Mouse (Mus musculus) ES-Bruce4 (cell line): ENCODE measurements around the gene Rnf5. TPM values are rescaled to one million over a fixed set of nuclear protein-coding genes. Genes with fewer than 3 reads are reported as not detected.
A peak's percentile ranks its signal among the peaks of the same experiment; 100 is the strongest.

Source experiments
- H3K27ac ChIP-seq: 2 replicates; pipeline ENCODE4 v1.5.1; 2012; ENCODE audit warnings: low read length, inconsistent platforms; ENCODE audit not compliant: insufficient read depth
- H3K27me3 ChIP-seq: 2 replicates; pipeline ENCODE4 v1.6.1; 2012; ENCODE audit warnings: mild to moderate bottlenecking, low read length, inconsistent platforms; ENCODE audit not compliant: control insufficient read depth, poor library complexity, insufficient read depth, severe bottlenecking
- H3K36me3 ChIP-seq: 2 replicates; pipeline ENCODE4 v1.6.1; 2012; ENCODE audit warnings: inconsistent platforms, mild to moderate bottlenecking, low read length, moderate library complexity; ENCODE audit not compliant: control insufficient read depth, poor library complexity, insufficient read depth, severe bottlenecking
- H3K4me1 ChIP-seq: one replicate; pipeline ENCODE4 v1.8.1; 2011; ENCODE audit warnings: low read length; ENCODE audit not compliant: control insufficient read depth, insufficient read depth
- H3K4me3 ChIP-seq: 2 replicates; pipeline ENCODE4 v1.5.1; 2011; ENCODE audit warnings: low read depth, mild to moderate bottlenecking, low read length
- H3K9ac ChIP-seq: 2 replicates; pipeline ENCODE4 v1.6.1; 2012; ENCODE audit warnings: low read depth, mild to moderate bottlenecking, inconsistent platforms; ENCODE audit not compliant: poor library complexity, severe bottlenecking
- H3K9me3 ChIP-seq: replicated peaks from 2 replicates; pipeline ENCODE4 v1.6.1; 2012; ENCODE audit warnings: mild to moderate bottlenecking, low read length, inconsistent platforms; ENCODE audit not compliant: control insufficient read depth, poor library complexity, insufficient read depth, severe bottlenecking
- CTCF ChIP-seq: IDR thresholded peaks from one replicate; pipeline ENCODE4 v1.8.1; 2011; ENCODE audit warnings: low read depth, low read length
- EP300 ChIP-seq: IDR thresholded peaks from 2 replicates; pipeline ENCODE4 v1.6.1; 2011; ENCODE audit warnings: low read depth, low read length; ENCODE audit not compliant: insufficient read depth
- POLR2A ChIP-seq: IDR thresholded peaks from one replicate; pipeline ENCODE4 v1.8.1; 2011; ENCODE audit warnings: low read length; ENCODE audit not compliant: insufficient read depth
- polyA plus RNA-seq: library from polyadenylated mRNA; stranded (reverse); fragments of >200 nt; gene quantifications from 2 replicates; pipeline ENCODE4 v1.2.4, GENCODE M21; 2011; ENCODE audit warnings: low read depth; ENCODE audit not compliant: missing spikeins, insufficient read depth, insufficient read length

Gene Rnf5
- polyA plus RNA-seq, 1 experiment, result 75.9 TPM

DNA sequence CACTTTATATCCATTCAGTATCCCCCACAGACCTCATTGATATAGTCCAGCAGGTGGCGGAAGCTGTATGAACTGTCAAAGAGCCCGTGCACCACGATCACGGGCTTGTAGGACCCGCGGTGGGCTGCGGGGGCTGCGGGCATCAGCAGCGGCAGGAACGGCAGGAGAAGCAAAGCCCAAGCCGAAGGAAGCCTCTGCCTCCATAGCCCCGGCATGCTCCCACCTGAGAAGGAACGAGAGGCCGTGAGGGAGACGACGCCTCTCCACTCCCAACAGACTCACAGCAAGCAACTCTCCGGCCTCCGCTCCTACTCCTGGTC is 23.2 kb upstream of the Rnf5 start:
- Histone ChIP-seq H3K27me3 (peaks cover 4% of the 10 kb centered on the region; the same call in 1 of the 2 replicates), H3K9ac (peak overlapping the region; percentile 73), H3K9me3 (no peaks in the 10 kb centered on the region), H3K4me3 (peak overlapping the region; percentile 85), H3K27ac (no peak overlapping the region), H3K4me1 (peaks cover 1% of the 10 kb centered on the region), H3K36me3 (no peaks in the 10 kb centered on the region)
- TF ChIP-seq CTCF (no peak), POLR2A (no peak), EP300 (no peak)

- TF ChIP-seq POLR2A, result no peak
- H3K4me1 ChIP-seq, result peaks cover 1% of the 10 kb centered on the region
- no peaks in the 10 kb centered on the region for H3K9me3 ChIP-seq
- H3K9ac ChIP-seq, result peak overlapping the region; percentile 73
- peaks cover 4% of the 10 kb centered on the region; the same call in 1 of the 2 replicates for H3K27me3 ChIP-seq
- H3K36me3 ChIP-seq, result no peaks in the 10 kb centered on the region
- H3K27ac ChIP-seq, result no peak overlapping the region
- peak overlapping the region; percentile 85 for H3K4me3 ChIP-seq
Measured at GRCm38 (mm10) chr17:34626062-34626772, 22.7 kb upstream of the Rnf5 start.

DNA sequence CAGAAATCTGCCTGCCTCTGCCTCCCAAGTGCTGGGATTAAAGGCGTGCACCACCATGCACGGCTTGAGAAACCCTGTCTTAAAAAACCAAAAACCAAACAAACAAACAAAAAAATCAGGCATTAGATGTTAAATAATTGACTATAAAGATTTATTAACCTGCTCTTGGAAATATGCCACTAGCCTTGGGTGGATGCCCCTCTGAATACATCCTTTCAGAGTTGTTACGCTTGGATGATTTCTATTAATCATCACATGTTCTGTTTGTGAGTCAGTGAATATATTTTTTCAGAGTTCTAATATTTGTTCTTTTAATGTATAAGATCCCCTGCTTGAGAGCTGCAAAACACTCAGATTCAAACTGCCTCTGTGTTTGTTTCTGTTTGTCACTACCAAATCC is 21.5 kb upstream of the Rnf5 start:
- Histone ChIP-seq H3K9ac (no peak overlapping the region), H3K36me3 (no peaks in the 10 kb centered on the region), H3K4me1 (peaks cover 1% of the 10 kb centered on the region), H3K27me3 (no peaks in the 10 kb centered on the region), H3K4me3 (no peak overlapping the region), H3K27ac (no peak overlapping the region), H3K9me3 (no peaks in the 10 kb centered on the region)
- no peak for TF ChIP-seq POLR2A
- TF ChIP-seq CTCF, result no peak

GRCm38 (mm10) chr17:34623161-34623560 is 19.7 kb upstream of the Rnf5 start:
- Histone ChIP-seq H3K9ac (no peak overlapping the region), H3K4me3 (no peak overlapping the region), H3K4me1 (peaks cover 1% of the 10 kb centered on the region), H3K27me3 (no peaks in the 10 kb centered on the region), H3K27ac (no peak overlapping the region), H3K9me3 (no peaks in the 10 kb centered on the region), H3K36me3 (no peaks in the 10 kb centered on the region)
- TF ChIP-seq EP300, result no peak
- peak; percentile 32 for TF ChIP-seq CTCF

GRCm38 (mm10) chr17:34621006-34621405 is 17.5 kb upstream of the Rnf5 start:
- no peak for TF ChIP-seq POLR2A
- no peak for TF ChIP-seq EP300
- TF ChIP-seq CTCF, result no peak
- H3K4me1 ChIP-seq, result peaks cover 1% of the 10 kb centered on the region
- H3K9me3 ChIP-seq, result no peaks in the 10 kb centered on the region
- no peak overlapping the region for H3K27ac ChIP-seq
- H3K36me3 ChIP-seq, result no peaks in the 10 kb centered on the region
- no peak overlapping the region for H3K4me3 ChIP-seq
- H3K27me3 ChIP-seq, result no peaks in the 10 kb centered on the region
- H3K9ac ChIP-seq, result no peak overlapping the region

GRCm38 (mm10) chr17:34618999-34619398 is 15.5 kb upstream of the Rnf5 start:
- no peaks in the 10 kb centered on the region for H3K36me3 ChIP-seq
- TF ChIP-seq POLR2A (no peak), CTCF (peak; percentile 58), EP300 (0 out of 2 replicates have a peak, but pooled peaks have one; percentile 35)

More at GRCm38 (mm10) chr17:34618999-34619398, 15.5 kb upstream of the Rnf5 start:
- H3K4me1 ChIP-seq, result no peaks in the 10 kb centered on the region
- H3K27ac ChIP-seq, result no peak overlapping the region
- H3K4me3 ChIP-seq, result no peak overlapping the region
- no peak overlapping the region for H3K9ac ChIP-seq
- H3K9me3 ChIP-seq, result no peaks in the 10 kb centered on the region
- no peaks in the 10 kb centered on the region for H3K27me3 ChIP-seq
